Mouse (Mus musculus) midbrain, embryonic 11.5 days (tissue): ENCODE data around the gene Apol7a. TPM values are rescaled to one million over a fixed set of nuclear protein-coding genes. Genes with fewer than 3 reads are reported as not detected.

ENCODE experiments used
- polyA plus RNA-seq: library from polyadenylated mRNA; unstranded; fragments of >200 nt; fragmentation: Nextera tagmentation; extraction: Ambion mirVana; gene quantifications from 2 replicates; pipeline ENCODE4 v1.2.1, GENCODE M21; 2014

Gene Apol7a
- polyA plus RNA-seq, 1 experiment from 2014 or later = not detected

Other genes with a start within 250 kb of the Apol7a start
- gene Rbfox2, start 92.1 kb downstream of the Apol7a start, polyA plus RNA-seq = 73.2 and 79.9 TPM in 2 replicates
- gene Apol9a, start 12.0 kb upstream of the Apol7a start, polyA plus RNA-seq = not detected in 2 replicates
- gene Apol7b, start 48.4 kb upstream of the Apol7a start, polyA plus RNA-seq = not detected in 2 replicates
- gene Apol10a, start 77.9 kb upstream of the Apol7a start, polyA plus RNA-seq = not detected in 2 replicates
- gene Apol11a, start 109.2 kb upstream of the Apol7a start, polyA plus RNA-seq = not detected in 2 replicates
- gene Apol7c, start 134.2 kb upstream of the Apol7a start, polyA plus RNA-seq = not detected in 2 replicates
- not detected in 2 replicates for gene 1700025B11Rik, start 162.8 kb upstream of the Apol7a start, polyA plus RNA-seq
- 0.29 TPM in 1 of 2 replicates, not detected in the other for gene Apol10b, start 197.0 kb upstream of the Apol7a start, polyA plus RNA-seq
- gene Gm36245, start 200.1 kb upstream of the Apol7a start, polyA plus RNA-seq = not detected in 2 replicates
- not detected in 2 replicates for gene Apol11b, start 244.2 kb upstream of the Apol7a start, polyA plus RNA-seq